Mouse (Mus musculus) intestine, embryonic 15.5 days (tissue): ENCODE measurements at regions not wholly inside any gene's neighbourhood (a gene's known extent, or its start where the extent isn't known, plus 50 kb on each side); places are given as distances from the start of the nearest gene placed in this dataset.
A peak's percentile ranks its signal among the peaks of the same experiment; 100 is the strongest.

Experiments used
- ATAC-seq: fragments of 200-750 bp; cut with Nextera tagmentation; 2 replicates; pipeline ENCODE4 v1.8.0; 2017; ENCODE audit warnings: moderate TSS enrichment, moderate library complexity
- H3K27ac ChIP-seq: fragments of 300-500 bp; sonication (generic); 2 replicates; pipeline ENCODE4 v1.5.1; 2015; ENCODE audit warnings: mild to moderate bottlenecking, inconsistent platforms
- H3K27me3 ChIP-seq: fragments of 300-500 bp; sonication (generic); replicated peaks from 2 replicates; pipeline ENCODE4 v1.6.1; 2015; ENCODE audit warnings: inconsistent platforms
- H3K36me3 ChIP-seq: fragments of 300-500 bp; sonication (generic); 2 replicates; pipeline ENCODE4 v1.6.1; 2015; ENCODE audit warnings: inconsistent platforms
- H3K4me1 ChIP-seq: fragments of 300-500 bp; sonication (generic); replicated peaks from 2 replicates; pipeline ENCODE4 v1.6.1; 2015; ENCODE audit warnings: inconsistent platforms
- H3K4me2 ChIP-seq: fragments of 300-500 bp; sonication (generic); replicated peaks from 2 replicates; pipeline ENCODE4 v1.6.1; 2015; ENCODE audit warnings: mild to moderate bottlenecking, inconsistent platforms
- H3K4me3 ChIP-seq: fragments of 300-500 bp; sonication (generic); replicated peaks from 2 replicates; pipeline ENCODE4 v1.5.1; 2015; ENCODE audit warnings: inconsistent platforms
- H3K9ac ChIP-seq: fragments of 300-500 bp; sonication (generic); 2 replicates; pipeline ENCODE4 v1.6.1; 2015; ENCODE audit warnings: inconsistent platforms
- H3K9me3 ChIP-seq: fragments of 300-500 bp; sonication (generic); 2 replicates; pipeline ENCODE4 v1.6.1; 2016; ENCODE audit warnings: inconsistent platforms
- WGBS: fragments of 180-500 bp; shearing (Covaris S2); methylation state at CpG from one replicate; pipeline ENCODE4 v1.1.7; 2015; 5-methylcytosine and 5-hydroxymethylcytosine counted together

- H3K9ac ChIP-seq, result no peak overlapping the region
- H3K4me2 ChIP-seq, result no peak overlapping the region
- no peak overlapping the region for H3K4me3 ChIP-seq
- H3K36me3 ChIP-seq, result no peaks in the 10 kb centered on the region
- no peaks in the 10 kb centered on the region for H3K4me1 ChIP-seq
- no peaks in the 10 kb centered on the region for H3K9me3 ChIP-seq
- ATAC-seq, result peak; percentile 31; the same call in 1 of the 2 replicates
- 46% methylated on average over 3 of the region's 3 CpGs for WGBS
- no peaks in the 10 kb centered on the region for H3K27me3 ChIP-seq
- no peak overlapping the region for H3K27ac ChIP-seq
Measured at GRCm38 (mm10) chr8:4411126-4411525, 81.7 kb upstream of the Cers4 start.

GRCm38 (mm10) chr8:4411836-4412235, 81.0 kb upstream of the Cers4 start:
- 84% methylated on average over 2 of the region's 2 CpGs for WGBS
- Histone ChIP-seq H3K9me3 (no peaks in the 10 kb centered on the region), H3K36me3 (no peaks in the 10 kb centered on the region), H3K4me3 (no peak overlapping the region), H3K4me2 (no peak overlapping the region), H3K27me3 (no peaks in the 10 kb centered on the region), H3K4me1 (no peaks in the 10 kb centered on the region), H3K9ac (no peak overlapping the region), H3K27ac (no peak overlapping the region)
- no peak for ATAC-seq

GRCm38 (mm10) chr8:4413206-4413605, 79.6 kb upstream of the Cers4 start:
- Histone ChIP-seq H3K4me1 (no peaks in the 10 kb centered on the region), H3K9me3 (no peaks in the 10 kb centered on the region), H3K9ac (no peak overlapping the region), H3K4me2 (no peak overlapping the region), H3K4me3 (no peak overlapping the region), H3K27me3 (no peaks in the 10 kb centered on the region), H3K36me3 (no peaks in the 10 kb centered on the region), H3K27ac (no peak overlapping the region)
- 48% methylated on average over 6 of the region's 6 CpGs for WGBS
- ATAC-seq, result peak; percentile 64

- Histone ChIP-seq H3K36me3 (no peaks in the 10 kb centered on the region), H3K9me3 (no peaks in the 10 kb centered on the region), H3K9ac (no peak overlapping the region), H3K27ac (no peak overlapping the region), H3K4me1 (no peaks in the 10 kb centered on the region), H3K4me3 (no peak overlapping the region), H3K27me3 (no peaks in the 10 kb centered on the region), H3K4me2 (no peak overlapping the region)
- WGBS, result 29% methylated on average over 4 of the region's 4 CpGs
- peak; percentile 57; the same call in 1 of the 2 replicates for ATAC-seq
Measured at GRCm38 (mm10) chr8:4413764-4414163, 79.1 kb upstream of the Cers4 start.

- ATAC-seq, result no peak
- H3K36me3 ChIP-seq, result no peaks in the 10 kb centered on the region
- no peaks in the 10 kb centered on the region for H3K9me3 ChIP-seq
- no peaks in the 10 kb centered on the region for H3K4me1 ChIP-seq
- no peak overlapping the region for H3K4me3 ChIP-seq
- H3K4me2 ChIP-seq, result no peak overlapping the region
- no peak overlapping the region for H3K27ac ChIP-seq
- H3K27me3 ChIP-seq, result no peaks in the 10 kb centered on the region
- H3K9ac ChIP-seq, result no peak overlapping the region
- 80% methylated on average over 3 of the region's 3 CpGs for WGBS
Measured at GRCm38 (mm10) chr8:4417141-4417540, 75.7 kb upstream of the Cers4 start.

- WGBS, result 88% methylated on average over 2 of the region's 2 CpGs
- Histone ChIP-seq H3K4me2 (no peak overlapping the region), H3K9me3 (no peaks in the 10 kb centered on the region), H3K4me3 (no peak overlapping the region), H3K27me3 (no peaks in the 10 kb centered on the region), H3K9ac (no peak overlapping the region), H3K27ac (no peak overlapping the region), H3K4me1 (no peaks in the 10 kb centered on the region), H3K36me3 (no peaks in the 10 kb centered on the region)
- ATAC-seq, result no peak
Measured at GRCm38 (mm10) chr8:4433161-4433560, 59.7 kb upstream of the Cers4 start.

- H3K36me3 ChIP-seq, result no peaks in the 10 kb centered on the region
- H3K4me3 ChIP-seq, result no peak overlapping the region
- H3K4me2 ChIP-seq, result no peak overlapping the region
- no peaks in the 10 kb centered on the region for H3K4me1 ChIP-seq
- WGBS, result 84% methylated on average over 3 of the region's 3 CpGs
- H3K9me3 ChIP-seq, result no peaks in the 10 kb centered on the region
- H3K27ac ChIP-seq, result no peak overlapping the region
- H3K27me3 ChIP-seq, result no peaks in the 10 kb centered on the region
- H3K9ac ChIP-seq, result no peak overlapping the region
- no peak for ATAC-seq
Measured at GRCm38 (mm10) chr8:4436546-4436945, 56.3 kb upstream of the Cers4 start.
